Mouse (Mus musculus): ENCODE data around the gene Xndc1.

Gene Xndc1

DNA sequence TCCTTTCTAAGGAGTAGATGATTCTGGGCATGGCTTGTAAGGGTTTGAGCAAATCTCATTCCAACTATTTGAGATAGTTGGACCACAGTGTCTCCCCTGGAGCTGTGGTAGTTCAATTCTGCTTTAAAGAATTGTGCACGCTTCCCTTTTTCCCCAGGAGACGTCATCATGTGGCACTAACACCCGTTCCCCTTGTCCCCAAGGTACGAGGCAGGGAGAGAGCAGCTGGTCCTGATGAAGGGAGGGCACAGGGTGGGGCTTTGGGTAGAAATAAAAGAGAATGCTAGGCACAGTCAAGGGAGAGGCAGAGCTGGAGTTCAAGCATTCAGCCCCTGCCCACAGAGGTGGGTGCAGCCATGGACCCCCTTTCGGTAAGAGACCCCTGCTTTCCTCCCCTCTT, 17.5 kb downstream of the Xndc1 start, which contains the start of gene Trpc2:
Gene Trpc2 (plus strand): TSS at position 301 of the 400 bp plus-strand sequence.
- DNase-seq = no peak

DNA sequence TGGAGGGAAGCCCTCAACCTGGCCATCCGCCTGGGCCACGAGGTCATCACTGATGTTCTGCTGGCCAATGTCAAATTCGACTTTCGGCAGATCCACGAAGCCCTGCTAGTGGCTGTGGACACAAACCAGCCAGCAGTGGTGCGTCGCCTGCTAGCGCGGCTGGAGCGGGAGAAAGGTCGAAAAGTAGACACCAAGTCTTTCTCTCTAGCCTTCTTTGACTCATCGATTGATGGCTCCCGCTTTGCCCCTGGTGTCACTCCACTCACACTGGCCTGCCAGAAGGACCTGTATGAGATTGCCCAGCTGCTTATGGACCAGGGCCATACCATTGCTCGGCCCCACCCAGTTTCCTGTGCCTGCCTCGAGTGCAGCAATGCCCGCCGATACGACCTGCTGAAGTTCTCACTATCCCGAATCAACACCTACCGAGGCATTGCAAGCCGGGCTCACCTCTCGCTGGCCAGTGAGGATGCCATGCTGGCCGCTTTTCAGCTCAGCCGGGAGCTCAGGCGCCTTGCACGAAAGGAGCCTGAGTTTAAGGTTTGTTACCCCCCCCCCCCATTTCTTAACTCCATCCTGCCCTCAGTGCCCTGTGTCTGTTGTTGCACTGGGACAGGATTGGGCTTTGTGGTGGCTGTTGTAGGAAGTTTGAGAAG, 18.9 kb downstream of the Xndc1 start:
- no peak for DNase-seq

DNA sequence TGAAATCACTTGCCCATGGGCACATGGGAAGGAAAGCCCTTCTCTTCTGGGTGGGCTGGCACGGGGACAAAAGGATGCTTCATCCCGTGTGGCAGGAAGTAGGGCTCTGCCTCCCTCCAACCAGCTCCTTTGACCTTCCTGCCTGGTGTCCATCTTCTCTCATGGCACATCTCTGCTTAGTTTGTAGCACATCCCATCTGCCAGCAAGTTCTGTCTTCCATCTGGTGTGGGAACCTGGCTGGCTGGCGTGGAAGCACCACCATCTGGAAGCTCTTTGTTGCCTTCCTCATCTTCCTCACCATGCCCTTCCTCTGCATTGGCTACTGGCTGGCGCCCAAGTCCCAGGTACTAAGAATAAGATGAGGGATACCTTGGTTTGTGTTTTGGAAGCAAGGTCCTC, 22.0 kb downstream of the Xndc1 start:
- no peak for DNase-seq

DNA sequence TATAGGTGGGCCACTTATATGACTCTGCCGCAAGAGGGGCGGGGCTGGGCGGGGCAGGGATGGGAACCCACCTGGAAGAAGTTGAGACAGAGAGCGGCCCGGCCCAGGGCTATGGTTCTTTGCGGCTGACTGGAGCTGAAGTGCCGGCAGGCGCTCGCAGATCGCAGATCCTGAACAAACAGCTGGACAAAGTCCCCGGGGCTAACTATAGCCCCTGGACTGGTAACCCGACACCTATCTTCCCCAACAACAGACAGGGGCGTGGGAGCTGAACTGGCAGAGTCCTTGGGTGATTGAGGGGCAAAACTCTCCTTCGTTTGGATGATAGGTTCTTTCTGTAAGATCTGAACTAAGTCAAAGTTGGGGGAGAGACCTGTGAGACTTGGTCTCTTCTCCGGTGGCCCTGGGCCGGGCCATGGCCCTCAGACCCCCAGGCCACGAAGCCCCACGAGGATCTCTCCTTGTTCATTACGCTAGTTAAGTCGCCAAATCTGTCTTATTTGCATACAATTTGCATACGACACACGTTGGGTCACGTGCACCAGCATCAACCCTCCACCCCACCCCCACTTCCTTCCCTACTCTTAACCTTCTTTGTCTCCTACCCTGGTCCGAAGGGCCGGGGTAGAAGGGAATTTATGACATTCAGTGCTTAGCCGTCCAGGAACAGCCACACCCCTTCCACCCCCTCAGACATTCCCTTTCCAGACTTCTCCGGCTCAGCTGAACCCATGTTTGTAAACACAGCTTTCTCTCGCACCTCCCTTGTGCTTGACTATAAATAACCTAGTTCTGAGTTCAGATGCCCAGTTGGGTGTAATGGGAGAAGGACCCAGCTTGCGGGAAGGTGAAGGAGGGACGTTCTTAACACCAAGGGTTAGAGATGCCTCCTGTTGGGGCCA, 34.7 kb downstream of the Xndc1 start:
- peak; percentile 22 to 49 for DNase-seq

DNA sequence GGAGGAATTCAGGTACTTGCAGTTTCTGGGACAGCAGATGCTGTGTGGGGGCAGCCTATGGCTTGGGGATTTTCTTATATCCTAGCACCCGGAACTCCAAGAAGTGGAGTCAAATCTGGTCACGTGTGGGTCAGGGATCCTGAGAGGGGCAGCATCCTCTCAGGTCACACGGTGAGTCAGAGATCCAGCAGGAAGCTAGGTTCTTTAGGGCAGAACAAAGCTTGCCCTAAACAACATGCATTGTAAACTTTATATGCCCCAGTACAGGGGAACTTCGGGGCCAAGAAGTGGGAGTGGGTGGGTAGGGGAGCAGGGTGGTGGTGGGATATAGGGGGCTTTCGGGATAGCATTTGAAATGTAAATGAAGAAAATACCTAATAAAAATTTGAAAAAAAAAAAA, 35.6 kb downstream of the Xndc1 start:
- DNase-seq = no peak

DNA sequence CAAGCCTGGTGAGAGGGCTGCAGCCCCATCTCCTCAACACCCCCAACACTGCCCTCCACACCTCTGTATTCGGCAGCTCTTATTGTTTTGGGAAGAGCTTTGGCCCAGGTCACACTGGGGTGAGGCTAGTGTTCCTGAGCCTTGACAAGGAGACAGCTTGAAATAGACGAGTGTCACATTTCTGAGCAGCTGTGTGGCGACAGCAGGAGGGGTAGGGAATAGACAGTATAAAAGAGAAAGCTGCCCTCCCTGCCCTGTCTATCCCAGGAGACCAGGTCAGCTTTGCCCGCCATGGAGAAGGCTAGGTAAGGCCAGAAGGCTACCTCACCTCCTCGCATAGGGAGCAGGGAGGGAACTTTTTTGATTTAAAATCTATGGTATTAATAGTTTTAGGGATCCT, 36.2 kb downstream of the Xndc1 start, which contains the start of gene Art1:
Gene Art1 (plus strand): TSS at position 257 of the 400 bp plus-strand sequence.
- DNase-seq = no peak

DNA sequence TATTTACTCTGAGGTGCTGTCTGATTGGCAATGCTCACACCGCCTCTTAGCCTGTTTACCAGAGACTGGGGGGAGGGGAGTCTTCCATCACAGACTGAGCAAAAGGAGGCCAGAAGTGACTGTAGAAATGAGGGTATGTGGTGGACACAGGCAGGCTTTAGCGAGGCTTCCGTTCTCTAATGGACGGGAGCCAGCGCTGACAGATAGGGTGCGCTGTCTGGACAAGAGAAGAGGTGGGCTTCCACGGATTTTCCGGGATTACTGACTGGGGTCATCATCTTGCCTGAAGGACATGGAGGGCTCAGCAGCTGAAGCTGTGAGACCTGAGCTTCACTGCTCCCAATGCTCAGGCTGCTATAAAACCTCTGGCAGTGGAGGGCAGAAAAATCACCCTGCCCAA, 36.9 kb downstream of the Xndc1 start:
- no peak for DNase-seq

DNA sequence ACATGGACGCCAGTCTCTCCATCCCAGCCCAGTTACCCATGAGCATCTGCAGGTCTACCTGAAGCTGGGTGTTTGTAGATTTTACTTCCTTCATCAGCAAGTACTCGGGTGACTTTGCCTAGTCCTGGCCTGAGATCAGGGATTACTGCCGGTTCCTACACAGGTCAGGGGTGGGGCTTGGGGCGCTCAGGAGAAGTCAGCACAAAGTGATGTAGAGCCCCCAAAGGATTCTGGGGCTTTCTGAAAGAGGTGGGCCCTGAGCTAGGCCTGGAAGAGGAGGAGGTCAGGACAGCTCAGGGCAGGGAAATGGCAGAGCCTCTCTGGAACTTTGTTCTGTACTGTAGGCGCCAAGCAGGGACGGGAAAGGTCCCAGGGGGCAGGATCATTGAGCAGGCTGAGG, 37.4 kb downstream of the Xndc1 start:
- no peak for DNase-seq

DNA sequence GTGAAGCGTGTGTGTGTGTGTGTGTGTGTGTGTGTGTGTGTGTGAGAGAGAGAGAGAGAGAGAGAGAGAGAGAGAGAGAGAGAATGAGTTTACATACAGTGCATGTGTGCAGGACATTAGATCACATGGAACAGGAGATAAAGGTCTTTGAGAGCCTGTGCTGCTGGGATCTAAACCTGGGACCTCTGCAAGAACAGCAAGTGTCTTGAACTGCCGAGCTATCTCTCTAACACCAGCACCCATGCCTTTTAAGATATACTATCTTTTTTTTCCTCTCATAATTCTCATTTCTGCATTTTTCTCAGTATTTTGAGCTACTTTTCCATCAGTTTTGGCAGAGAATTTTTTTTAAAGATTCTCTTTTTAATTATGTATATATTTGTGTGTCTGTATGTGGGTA, 38.2 kb downstream of the Xndc1 start:
- DNase-seq = no peak

DNA sequence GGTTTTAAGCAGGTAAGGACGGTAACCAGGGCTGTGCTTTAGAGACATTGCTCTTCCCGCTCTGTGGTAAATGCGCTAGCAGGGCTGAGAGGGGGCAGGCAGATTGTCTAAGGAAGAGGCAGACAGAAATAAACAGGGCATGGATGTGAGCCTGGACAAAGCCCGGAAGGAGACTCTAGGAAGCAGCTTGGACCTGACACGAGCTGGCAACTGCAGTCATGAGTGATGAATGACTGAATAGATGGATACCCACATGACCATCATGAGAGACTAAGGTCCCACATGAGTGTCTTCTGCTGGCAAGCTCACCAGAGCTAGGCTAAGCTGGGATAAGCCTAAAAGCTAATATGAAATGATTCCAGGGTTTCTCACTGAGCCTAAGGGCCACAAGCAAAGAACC, 38.8 kb downstream of the Xndc1 start:
- peak in 1 of 2 experiments; percentile 22 for DNase-seq

DNA sequence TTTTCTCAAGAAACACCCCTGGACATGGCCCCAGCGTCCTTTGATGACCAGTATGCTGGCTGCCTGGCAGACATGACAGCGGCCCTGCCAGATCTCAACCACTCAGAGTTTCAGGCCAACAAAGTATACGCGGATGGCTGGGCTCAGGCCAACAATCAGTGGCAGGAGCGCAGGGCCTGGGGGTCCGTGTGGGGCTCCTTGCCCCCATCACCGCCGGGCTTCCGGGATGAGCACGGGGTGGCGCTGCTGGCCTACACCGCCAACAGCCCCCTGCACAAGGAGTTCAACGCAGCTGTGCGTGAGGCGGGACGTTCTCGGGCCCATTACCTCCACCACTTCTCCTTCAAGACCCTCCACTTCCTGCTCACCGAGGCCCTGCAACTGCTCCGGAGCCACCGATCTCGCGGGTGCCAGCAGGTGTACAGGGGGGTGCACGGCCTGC, 41.4 kb downstream of the Xndc1 start:
- DNase-seq = no peak

DNA sequence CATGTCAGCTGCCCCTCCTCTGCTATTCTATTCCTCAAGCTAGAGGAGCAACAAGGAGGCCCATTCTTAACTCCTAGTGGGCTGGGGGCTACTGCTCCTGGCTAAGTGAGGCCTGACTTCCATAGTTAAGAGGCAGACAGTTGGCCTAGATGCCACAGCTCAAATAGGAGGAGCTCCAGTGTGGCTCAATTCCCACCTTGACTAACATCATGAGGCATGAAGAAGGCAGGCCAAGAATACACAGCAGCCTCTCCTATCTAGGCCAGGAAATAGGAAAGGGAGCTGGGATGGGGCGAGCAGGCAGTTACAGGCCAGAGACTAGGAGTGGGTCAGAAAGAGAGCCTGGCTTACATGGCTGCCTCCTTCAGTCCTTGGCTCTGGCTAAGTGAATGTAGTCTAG, 42.9 kb downstream of the Xndc1 start:
- no peak for DNase-seq

DNA sequence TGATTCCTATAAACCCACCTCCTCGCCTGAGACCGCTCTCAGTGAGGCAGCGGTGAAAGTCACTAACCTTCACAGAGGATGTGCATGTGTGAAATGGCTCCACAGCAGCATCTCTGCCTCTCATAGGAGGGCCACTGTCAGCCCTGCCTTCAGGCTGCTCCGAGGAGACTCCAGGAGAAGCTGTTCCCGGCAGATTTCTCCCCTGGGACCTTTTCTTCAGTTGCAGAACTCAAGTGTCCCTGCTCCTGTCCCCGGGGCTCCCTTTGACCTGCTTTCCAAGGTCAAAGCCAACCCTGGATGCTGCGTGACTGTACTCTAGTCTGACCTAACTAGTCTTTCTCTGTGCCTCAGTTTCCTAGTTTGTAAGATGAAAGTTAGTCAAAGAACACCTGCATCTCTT, 43.9 kb downstream of the Xndc1 start, which contains the start of gene Art5:
Gene Art5 (minus strand): TSS at position 319 of the 400 bp plus-strand sequence.
- no peak for DNase-seq

DNA sequence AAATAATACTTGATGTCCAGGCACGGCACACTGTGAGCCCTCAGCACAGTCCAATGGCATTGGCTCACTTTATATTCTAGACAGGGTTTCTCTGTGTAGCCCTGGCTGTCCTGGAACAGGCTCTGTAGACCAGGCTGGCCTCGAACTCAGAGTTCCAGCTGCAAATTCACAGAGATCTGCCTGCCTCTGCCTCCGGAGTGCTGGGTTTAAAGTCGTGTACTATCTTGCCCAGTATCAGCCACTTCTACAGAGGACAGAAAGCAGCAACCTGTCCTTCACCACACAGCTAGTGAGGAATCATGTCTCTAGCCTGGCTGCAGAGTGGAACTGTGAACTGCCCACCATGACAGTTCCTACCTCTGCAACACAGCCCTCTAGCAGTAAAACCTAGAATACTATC, 44.4 kb downstream of the Xndc1 start:
- DNase-seq = no peak

DNA sequence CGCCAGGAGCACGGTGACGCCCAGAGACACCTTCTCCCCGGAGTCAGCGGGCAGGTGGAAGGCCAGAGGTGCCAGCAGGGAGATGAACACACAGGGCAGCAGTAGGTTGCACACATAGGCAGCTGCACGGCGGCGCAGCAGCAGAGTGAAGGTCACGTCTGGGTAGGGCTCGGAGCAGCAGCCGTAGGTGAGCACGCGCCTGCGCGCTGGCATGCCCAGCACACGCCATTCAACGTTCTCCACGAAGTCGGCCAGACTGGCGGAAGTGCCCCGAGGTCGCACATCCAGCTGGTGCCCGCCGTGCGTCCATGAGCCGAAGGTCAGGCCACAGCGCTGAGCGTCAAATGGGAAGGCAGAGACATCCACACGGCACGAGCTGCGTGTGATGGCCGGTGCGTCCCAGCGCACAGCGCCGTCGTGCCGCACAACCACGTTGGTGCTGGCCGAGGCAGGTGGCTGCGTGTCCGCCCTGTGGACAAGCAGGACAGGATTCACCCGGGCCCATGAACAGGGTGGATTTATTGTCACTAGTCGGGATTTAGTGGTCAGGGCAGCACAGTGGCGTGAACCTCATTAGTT, 47.9 kb downstream of the Xndc1 start:
- DNase-seq = no peak

DNA sequence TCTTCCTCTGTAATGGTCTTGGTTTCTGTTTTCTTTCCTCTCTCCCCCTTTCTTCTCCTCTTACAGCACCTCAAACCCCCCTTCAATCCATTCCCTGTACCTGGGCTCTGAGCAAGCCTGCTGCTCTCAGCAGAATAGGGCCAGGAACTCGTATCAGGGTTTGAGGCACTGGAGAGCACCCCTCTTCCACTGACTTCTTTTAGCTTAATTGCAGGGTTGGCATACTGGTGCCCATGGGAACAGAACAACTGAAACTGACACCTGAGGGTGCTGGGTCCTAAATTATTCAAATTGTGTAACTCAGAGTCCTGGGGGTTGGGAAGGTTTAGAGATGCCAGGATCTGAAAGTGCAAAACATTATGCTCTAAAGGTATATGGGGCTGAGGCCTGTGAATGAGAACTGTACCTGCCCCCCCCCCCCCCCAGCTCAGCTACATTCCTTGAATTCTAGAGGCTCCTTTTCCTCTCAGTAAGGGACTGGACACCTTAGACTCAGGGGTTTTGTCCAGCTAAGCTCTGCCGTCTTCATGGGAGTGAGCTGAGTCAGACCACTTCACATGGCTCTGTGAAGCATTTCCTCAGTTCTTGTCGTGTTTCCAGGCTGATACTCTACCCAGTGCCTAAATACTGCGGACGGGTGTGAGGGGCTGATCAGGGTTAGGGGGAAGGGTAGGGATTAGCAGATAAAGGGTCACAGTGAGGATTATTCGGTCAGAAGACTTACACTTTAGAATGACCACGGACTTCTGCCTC, 51.4 kb downstream of the Xndc1 start, which contains the start of gene Chrna10:
Gene Chrna10 (minus strand): TSS at position 250 of the 753 bp plus-strand sequence.
- no peak for DNase-seq

DNA sequence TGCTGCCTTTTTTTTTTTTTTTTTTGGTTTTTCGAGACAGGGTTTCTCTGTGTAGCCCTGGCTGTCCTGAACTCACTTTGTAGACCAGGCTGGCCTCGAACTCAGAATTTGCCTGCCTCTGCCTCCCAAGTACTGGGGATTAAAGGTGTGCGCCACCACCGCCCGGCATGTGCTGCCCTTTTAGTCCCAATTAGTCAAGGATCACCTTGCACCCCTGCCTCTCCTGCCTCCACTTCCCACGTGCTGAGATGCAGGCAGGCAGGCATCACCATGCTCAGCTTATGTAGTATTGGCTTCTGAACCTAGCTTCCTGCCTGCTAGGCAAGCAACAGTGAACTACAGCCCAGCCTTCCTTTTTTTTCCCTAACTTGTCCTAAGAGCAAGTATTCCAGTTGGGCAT, 52.1 kb downstream of the Xndc1 start:
- DNase-seq = no peak

DNA sequence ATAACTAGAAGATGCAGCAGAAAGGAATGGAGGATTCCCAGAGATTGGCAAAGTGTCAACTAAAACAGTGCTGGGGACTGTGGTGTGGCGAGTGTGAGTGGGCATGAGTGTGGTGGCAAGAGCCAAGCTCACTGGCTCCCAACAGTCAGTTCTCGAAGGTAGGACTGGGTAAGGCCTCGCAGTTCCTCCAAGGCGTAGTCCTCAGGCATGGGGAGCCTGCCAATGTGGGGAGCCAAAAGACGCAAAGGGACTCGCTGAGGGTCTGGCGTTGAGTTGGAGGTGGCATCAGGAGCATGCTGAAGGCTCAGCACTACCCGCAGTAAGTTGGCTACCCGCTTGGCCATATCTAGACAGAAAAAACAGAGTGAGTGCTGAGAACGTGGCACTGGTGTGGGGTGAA, 55.0 kb downstream of the Xndc1 start:
- no peak for DNase-seq

DNA sequence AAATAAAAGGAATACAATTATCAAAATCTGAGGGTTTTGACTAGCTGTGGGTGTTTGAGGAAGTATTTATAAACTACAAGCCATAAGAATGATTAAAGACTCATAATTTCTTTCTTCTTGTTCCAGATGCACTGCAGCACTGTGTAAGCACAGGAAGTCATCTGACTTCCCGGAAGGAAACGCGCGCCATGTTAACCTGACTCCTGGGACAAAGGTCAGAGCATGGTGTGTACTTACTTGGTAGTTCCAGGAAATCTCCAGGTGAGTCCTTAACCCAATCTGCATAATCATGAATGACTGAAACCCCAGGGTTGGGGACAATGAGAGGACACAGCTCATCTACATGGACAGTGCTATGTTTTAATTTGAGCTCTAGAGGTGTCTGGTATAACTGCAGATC, 67.1 kb downstream of the Xndc1 start:
- peak in 1 of 2 experiments; percentile 38 for DNase-seq
